Mouse (Mus musculus): ENCODE measurements around the gene Sox5.

Gene Sox5

DNA sequence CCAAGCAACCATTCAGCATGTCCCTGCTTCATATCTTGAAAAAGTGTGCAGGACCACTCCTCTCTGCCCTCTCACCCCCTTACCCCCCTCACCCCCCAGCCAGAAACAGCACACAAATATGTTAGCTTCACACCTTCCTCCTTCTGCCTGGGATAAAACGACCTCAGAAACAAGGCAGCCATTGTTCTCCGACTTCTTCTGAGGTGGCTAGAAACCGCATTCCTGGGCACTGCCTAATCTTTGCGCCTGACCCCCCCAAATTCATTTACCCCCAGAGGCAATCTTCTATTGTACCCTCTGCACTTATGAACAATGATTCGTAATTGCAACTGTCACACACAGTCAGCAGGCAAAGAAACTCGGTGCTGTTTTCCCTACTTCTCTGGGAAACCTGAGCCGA is 742.6 kb downstream of the Sox5 start:
- no peak for DNase-seq (ENCODE audit: low spot score)

- DNase-seq (ENCODE audit: low spot score), result no peak
Measured at GRCm38 (mm10) chr6:144033191-144033590, 748.6 kb downstream of the Sox5 start.

- DNase-seq (ENCODE audit: low spot score), result no peak
Measured at GRCm38 (mm10) chr6:144016929-144017328, 764.8 kb downstream of the Sox5 start.

DNA sequence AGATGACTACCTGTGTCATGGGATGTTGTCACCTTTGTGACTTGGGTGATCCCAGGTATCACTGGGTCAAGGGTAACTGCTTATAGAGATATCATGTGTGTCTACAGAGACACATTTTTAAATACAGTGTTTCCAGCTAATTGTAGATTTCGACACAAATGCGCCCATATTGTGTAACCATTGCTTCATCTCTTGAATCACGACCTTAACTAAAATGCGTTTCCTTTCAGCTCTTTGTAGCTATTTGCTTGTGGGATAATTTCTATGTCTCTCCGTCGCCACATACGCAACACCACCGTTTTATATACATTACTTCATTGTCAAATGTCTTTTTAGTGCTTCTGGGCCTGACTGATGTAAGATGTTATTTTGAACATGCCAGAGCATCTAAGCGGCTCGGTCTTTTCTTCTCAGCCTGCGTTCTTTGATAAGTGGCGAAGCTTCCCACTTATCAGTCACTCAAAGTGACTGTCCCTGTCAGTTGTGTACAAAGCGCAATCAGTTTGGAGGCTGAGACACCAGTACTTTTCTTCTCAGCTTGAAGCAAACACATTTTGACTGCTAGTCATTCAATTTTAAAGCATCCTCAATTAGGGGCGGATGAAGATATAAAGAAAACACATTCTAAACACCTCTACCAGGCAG is 769.8 kb downstream of the Sox5 start:
- DNase-seq (ENCODE audit: low spot score), result no peak

DNA sequence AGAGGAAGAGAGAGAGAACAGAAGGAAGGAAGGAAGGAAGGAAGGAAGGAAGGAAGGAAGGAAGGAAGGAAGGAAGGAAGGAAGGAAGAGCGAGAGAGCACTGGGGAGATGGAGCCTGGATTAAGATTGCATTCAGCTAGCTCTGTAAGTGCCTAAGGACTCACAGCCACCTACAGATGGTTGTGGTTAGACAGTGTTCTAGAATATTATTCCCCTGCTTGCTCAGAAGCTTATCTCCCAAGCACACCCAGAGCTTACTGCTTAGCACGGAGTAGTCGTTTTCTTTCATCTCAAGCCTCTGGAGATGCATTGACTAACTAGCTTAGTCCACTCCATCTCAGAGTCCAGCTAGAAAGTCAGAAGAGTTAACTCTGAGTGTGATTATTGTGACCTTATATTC is 770.8 kb downstream of the Sox5 start:
- DNase-seq (ENCODE audit: low spot score), result no peak

GRCm38 (mm10) chr6:144010285-144010684 is 771.5 kb downstream of the Sox5 start:
- no peak for DNase-seq (ENCODE audit: low spot score)

GRCm38 (mm10) chr6:144005132-144005531 is 776.6 kb downstream of the Sox5 start:
- DNase-seq (ENCODE audit: low spot score), result no peak

GRCm38 (mm10) chr6:143998201-143998600 is 783.6 kb downstream of the Sox5 start:
- DNase-seq (ENCODE audit: low spot score), result no peak

DNA sequence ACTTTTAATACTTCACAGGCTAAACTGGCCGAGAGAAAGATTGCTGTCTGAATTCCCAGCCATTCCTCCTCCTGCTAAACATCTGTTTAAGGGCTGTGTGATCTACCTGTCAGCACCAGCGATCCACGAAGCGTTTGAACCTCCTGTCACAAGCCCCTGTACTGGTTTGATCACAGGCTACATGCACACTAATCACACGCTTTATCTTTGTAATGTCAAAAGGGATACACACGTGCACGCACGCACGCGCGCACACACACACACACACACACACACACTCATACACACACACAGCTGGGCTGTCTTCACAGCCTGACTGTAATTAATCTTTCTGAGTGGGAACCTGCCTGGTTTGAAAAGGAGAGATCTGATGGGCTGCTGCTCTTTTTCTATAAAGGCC is 784.2 kb downstream of the Sox5 start:
- DNase-seq (ENCODE audit: low spot score), result no peak

GRCm38 (mm10) chr6:143995046-143995445 is 786.7 kb downstream of the Sox5 start:
- no peak for DNase-seq (ENCODE audit: low spot score)

- DNase-seq (ENCODE audit: low spot score), result no peak
Measured at GRCm38 (mm10) chr6:143987548-143987947, 794.2 kb downstream of the Sox5 start.

GRCm38 (mm10) chr6:143980131-143980530 is 801.6 kb downstream of the Sox5 start:
- DNase-seq (ENCODE audit: low spot score), result no peak

DNA sequence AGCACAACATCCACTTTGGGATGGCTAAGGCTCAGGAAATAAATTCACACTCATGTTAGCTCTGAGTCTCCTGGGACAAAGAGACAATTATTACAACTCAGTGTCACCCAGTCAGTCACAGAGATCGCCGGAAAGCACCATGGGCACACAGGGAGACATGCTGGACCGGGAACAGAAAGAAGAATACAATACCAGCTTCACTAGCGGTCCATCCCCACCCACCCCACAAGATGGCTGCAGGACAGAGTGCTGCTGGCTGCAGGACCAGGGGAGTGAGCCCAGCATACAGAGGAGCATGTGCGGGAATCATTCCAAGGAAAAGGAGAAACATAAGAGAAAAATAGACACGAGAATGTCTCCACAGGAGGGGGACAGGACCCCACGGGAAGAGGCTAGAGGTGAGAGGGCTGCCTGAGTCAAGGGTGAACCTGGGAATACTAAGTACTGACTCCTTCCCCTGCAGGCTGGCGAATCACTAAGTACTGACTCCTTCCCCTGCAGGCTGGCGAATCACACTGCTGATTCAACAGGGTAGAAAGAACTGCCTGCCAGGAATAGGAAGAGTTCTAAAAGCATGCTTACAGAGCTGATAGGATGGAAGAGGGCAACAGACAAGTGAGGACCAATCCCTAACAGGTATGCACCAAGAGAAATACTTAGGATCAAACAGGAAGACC is 813.9 kb downstream of the Sox5 start:
- DNase-seq (ENCODE audit: low spot score), result no peak

DNA sequence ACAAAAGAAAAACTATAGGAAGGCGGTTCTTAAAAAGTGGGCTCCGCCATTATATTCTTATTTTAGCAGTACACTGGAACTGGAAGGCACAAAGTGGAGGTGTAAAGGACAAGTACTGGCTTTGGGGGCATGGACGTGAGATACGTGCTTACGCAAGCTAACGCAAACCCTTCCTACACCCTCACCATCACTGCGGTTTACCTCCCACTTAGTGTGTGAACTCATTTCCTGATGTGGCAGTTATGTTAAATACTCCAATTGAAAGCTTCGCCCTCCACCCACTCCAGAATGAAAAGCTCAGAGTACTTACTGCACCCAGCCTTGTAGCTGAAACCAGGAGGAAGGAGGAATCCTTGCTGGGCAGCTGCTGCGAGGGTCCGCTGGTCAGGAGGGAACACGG is 821.3 kb downstream of the Sox5 start:
- DNase-seq (ENCODE audit: low spot score), result no peak

DNA sequence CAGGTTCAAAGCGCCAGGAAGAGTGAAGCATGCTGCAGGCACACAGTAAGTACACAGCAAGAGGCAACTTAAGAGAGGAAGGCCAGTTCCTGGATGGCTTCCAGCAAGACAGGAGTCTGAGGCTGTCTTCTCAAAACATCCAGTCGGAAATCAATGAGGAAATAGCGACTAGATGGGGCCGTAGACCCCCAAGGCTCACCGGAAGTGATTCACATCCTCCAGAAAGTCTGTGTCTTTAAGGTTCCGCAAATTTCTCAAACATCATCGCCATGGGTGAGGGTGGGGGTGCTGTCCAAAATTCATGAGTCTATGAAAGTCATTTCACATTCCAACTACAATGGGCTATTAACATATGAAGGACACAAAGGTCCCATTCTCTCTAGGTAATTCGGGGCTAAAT is 821.7 kb downstream of the Sox5 start:
- no peak for DNase-seq (ENCODE audit: low spot score)

DNA sequence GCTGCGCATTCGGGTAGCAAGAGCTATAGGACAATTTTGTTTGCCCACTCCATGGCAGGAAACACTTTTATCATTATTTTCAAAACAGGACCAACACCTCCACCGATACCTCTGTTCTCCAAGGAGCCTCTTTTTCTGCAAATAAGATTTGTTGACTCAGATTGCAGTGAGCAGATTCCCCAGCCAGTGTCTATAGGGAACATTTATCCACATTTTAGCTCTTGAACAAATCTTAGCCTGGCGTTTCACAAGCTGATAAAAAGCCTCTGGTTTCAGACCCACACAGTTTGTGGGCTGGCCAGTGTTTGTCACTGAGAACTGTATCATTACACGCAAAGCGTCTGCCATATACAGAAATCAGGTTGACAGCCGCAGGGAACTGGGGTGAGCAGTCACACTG is 823.4 kb downstream of the Sox5 start:
- DNase-seq (ENCODE audit: low spot score), result no peak

DNA sequence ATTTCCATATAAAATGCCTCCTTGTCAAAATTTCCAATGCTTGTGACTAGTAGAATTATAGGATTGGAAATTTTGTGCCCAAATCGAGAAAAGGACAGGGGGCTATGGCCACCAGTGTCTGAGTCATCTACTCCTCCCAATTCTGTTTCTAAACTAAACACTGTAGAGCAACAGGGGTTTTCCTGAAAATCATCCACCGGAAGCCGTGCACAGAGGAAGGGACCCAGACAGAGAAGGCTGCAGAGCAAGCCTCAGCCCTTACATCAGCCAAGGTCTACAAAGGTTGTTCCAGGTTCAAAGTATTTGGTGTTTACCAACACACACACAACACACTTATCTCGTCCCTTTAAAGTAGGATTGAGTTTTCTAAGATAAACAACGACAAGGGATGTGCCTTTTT is 824.7 kb downstream of the Sox5 start:
- DNase-seq (ENCODE audit: low spot score), result no peak

DNA sequence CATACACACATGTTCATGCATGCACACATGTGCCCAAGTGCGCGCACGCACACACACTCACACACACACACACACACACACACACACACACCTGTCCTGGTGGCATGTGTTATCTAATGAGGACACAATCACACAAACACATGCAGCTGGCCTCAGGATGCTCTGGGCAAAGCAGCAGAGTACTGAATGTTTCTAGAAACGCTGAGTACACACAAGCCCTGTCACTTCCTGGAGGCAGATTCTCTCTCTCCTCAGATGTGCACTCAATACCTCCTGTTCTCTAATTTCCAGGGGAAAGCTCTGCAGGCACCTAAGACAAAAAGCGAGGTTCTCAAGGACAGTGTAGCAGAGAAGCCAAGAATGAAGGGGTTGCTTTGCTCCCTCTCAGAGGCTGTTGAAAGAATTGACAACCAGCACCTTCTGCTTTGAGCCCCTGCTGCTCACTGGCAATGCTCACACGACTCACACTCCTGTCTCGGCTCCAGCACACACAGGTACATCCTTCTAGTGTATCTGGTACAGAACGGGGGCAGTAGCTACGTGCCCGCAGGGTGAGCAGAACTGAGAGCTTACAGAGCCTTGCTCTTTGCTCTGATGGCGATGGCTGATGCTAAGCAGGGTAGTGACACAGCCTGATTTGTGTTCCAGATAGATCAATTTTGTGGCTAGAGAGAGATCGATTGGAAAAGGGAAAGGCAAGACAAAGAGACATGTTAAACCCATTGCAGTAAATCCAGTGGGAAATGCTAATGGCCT is 833.0 kb downstream of the Sox5 start:
- DNase-seq (ENCODE audit: low spot score), result no peak

DNA sequence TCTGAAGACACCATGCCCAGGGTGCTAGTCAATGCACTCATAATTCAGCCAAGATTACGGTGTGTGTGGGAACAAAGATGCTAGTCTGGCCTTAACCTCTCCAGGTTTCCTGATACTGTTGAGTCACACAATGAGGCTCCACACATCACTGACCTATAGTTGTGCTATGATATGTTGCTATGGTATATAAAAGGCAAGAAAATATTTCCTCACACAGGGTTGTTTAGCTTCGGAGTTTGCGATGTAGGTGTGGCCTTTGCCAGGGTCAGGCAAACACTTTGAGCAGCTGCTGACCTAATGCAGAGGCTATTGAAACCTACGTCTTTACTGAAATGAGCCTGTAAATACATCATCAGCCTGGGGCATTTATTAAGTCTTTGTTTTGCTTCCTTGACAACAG is 833.7 kb downstream of the Sox5 start:
- no peak for DNase-seq (ENCODE audit: low spot score)

DNA sequence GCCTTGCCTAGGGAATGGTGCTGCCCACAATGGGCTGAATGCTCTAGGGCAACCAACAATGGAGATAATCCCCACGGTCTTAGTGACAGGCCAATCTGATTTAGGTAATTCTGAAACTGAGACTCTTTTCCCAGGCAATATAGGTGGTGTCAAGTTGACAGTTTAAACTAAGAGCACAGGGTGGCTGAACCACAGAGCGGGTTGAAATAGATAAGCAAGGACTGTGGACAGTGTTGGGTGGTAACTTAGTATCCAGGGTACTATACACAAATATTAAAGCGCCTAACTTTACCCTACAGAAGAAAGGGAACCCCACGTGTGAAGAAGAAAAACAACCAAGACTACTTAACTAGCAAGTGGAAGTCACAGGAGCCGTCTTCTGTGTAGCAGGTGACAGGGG is 838.7 kb downstream of the Sox5 start:
- DNase-seq (ENCODE audit: low spot score), result no peak

- no peak for DNase-seq (ENCODE audit: low spot score)
Measured at GRCm38 (mm10) chr6:143941291-143941785, 840.4 kb downstream of the Sox5 start.

DNA sequence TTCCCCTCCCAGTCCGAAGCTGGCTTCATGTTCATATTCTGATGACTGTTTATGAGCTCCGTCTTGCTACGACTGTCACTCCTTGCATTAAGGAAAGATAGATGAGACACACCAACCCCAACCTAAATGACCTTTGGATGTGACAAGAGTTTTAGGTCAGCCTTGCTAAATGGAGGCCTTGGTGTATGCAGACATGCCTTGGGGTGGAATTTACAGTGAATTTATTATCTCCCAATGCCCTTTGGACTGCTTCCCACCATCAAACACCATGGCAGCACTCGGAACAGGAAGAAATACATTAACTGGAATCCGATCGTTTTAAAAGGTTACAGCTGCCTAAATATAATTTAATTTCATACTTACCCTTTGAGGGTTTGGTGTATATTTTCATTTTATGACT is 858.6 kb downstream of the Sox5 start:
- no peak for DNase-seq (ENCODE audit: low spot score)

DNA sequence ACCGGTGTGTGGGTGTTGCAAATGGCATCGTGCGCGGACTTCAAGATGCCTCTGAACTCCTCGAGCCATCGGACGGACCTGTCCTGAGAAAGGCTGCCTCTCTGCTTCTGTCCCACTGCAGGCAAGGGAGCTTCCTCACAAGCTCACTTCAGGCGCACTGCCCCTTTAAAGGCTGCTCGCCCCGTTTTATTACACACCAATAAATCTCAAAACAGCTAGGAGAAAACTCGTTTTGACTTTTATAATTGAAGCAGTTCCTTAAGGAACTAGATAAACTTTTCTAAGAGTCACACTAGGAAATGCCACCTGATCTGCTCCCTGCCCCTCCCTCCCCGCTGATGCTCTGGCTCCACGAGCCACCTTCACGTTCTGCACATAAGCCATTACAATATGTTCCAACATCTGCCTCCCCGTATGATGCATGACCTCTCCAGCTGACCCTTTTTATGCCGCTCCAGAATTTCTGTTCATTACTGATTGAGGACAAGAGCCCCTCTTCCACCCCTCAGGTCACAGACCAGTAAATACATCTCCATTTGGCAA is 863.3 kb downstream of the Sox5 start:
- DNase-seq (ENCODE audit: low spot score), result no peak

All from urinary bladder, postnatal 10 days (tissue).